Mouse (Mus musculus) midbrain, embryonic 14.5 days (tissue): ENCODE results near the gene Gm12394. TPM values are rescaled to one million over a fixed set of nuclear protein-coding genes. Genes with fewer than 3 reads are reported as not detected.
"Not testable (repeated sequence)": the region's sequence is repeated elsewhere in the genome, so short reads cannot be mapped to it uniquely, and the experiment has no call there.

ENCODE experiments used
- ATAC-seq: fragments of 200-750 bp; cut with Nextera tagmentation; 2 replicates; pipeline ENCODE4 v1.8.0; 2017; ENCODE audit warnings: moderate number of reproducible peaks, moderate library complexity; ENCODE audit not compliant: low FRiP score, low TSS enrichment
- DNase-seq: peaks from one replicate; pipeline ENCODE4 v3.0.0-alpha.2; 2015
- H3K27ac ChIP-seq: fragments of 300-500 bp; sonication (generic); replicated peaks from 2 replicates; pipeline ENCODE4 v1.5.1; 2014; ENCODE audit warnings: mild to moderate bottlenecking, low read depth, low read length, moderate library complexity
- H3K27me3 ChIP-seq: fragments of 300-500 bp; sonication (generic); 2 replicates; pipeline ENCODE4 v1.6.1; 2014; ENCODE audit warnings: low read length, control low read depth, mixed read lengths; ENCODE audit not compliant: control insufficient read depth, insufficient read depth
- H3K36me3 ChIP-seq: fragments of 300-500 bp; sonication (generic); 2 replicates; pipeline ENCODE4 v1.6.1; 2014; ENCODE audit warnings: low read length, control low read depth; ENCODE audit not compliant: control insufficient read depth, insufficient read depth
- H3K4me1 ChIP-seq: fragments of 300-500 bp; sonication (generic); 2 replicates; pipeline ENCODE4 v1.6.1; 2014; ENCODE audit warnings: mild to moderate bottlenecking, antibody characterized with exemption, low read length, control low read depth; ENCODE audit not compliant: control insufficient read depth, insufficient read depth
- H3K4me2 ChIP-seq: fragments of 300-500 bp; sonication (generic); 2 replicates; pipeline ENCODE4 v1.6.1; 2014; ENCODE audit warnings: mild to moderate bottlenecking, low read length, moderate library complexity
- H3K4me3 ChIP-seq: fragments of 300-500 bp; sonication (generic); replicated peaks from 2 replicates; pipeline ENCODE4 v1.5.1; 2014; ENCODE audit warnings: low read depth, low read length
- H3K9ac ChIP-seq: fragments of 300-500 bp; sonication (generic); replicated peaks from 2 replicates; pipeline ENCODE4 v1.6.1; 2014; ENCODE audit warnings: mild to moderate bottlenecking, low read length, moderate library complexity
- H3K9me3 ChIP-seq: fragments of 300-500 bp; sonication (generic); 2 replicates; pipeline ENCODE4 v1.6.1; 2016; ENCODE audit warnings: low read length, control low read depth, mixed read lengths; ENCODE audit not compliant: control insufficient read depth
- WGBS: fragments of 180-500 bp; shearing (Covaris S2); extraction: QIAGEN DNeasy Blood & Tissue Kit; methylation state at CpG from one replicate; pipeline ENCODE4 v1.1.7; 2014; 5-methylcytosine and 5-hydroxymethylcytosine counted together
- polyA plus RNA-seq: library from polyadenylated mRNA; unstranded; fragments of >200 nt; fragmentation: Nextera tagmentation; extraction: Ambion mirVana; gene quantifications from 2 replicates; pipeline ENCODE4 v1.2.1, GENCODE M21; 2014

The Gm12394 gene
- 0.69 and 0.92 TPM in 2 replicates for polyA plus RNA-seq

- WGBS, result 82% methylated on average over 1 of the region's 1 CpGs
- ATAC-seq, H3K4me3 ChIP-seq: not testable (repeated sequence)
Observed at GRCm38 (mm10) chr4:42856671-42857070, at the start of gene Gm12394. Gene Gm12394 (minus strand): TSS chr4:42856771.

GRCm38 (mm10) chr4:42904966-42905365, 48.4 kb upstream of the Gm12394 start:
- Histone ChIP-seq H3K27me3 (no peaks in the 10 kb centered on the region), H3K9ac (no peak overlapping the region), H3K4me2 (no peak overlapping the region), H3K36me3 (no peaks in the 10 kb centered on the region), H3K9me3 (no peaks in the 10 kb centered on the region), H3K4me3 (no peak overlapping the region), H3K4me1 (no peaks in the 10 kb centered on the region), H3K27ac (0 out of 2 replicates have a peak overlapping the region, but pooled peaks have one; percentile 37)
- 35% methylated on average over 6 of the region's 6 CpGs for WGBS
- DNase-seq (no peak), ATAC-seq (no peak)

More at GRCm38 (mm10) chr4:42856671-42857070, at the start of gene Gm12394:
- not testable (repeated sequence) for DNase-seq, H3K4me2 ChIP-seq, H3K27ac ChIP-seq, H3K27me3 ChIP-seq, H3K36me3 ChIP-seq, H3K9ac ChIP-seq, H3K9me3 ChIP-seq, H3K4me1 ChIP-seq

GRCm38 (mm10) chr4:42904523-42904922, 48.0 kb upstream of the Gm12394 start:
- ATAC-seq, result no peak
- DNase-seq, result no peak
- Histone ChIP-seq H3K4me2 (no peak overlapping the region), H3K36me3 (no peaks in the 10 kb centered on the region), H3K27me3 (no peaks in the 10 kb centered on the region), H3K27ac (no peak overlapping the region), H3K4me3 (no peak overlapping the region), H3K4me1 (no peaks in the 10 kb centered on the region), H3K9me3 (no peaks in the 10 kb centered on the region), H3K9ac (no peak overlapping the region)
- 64% methylated on average over 3 of the region's 3 CpGs for WGBS

- Histone ChIP-seq H3K36me3 (no peaks in the 10 kb centered on the region), H3K27ac (no peak overlapping the region), H3K4me3 (no peak overlapping the region), H3K9me3 (no peaks in the 10 kb centered on the region), H3K27me3 (no peaks in the 10 kb centered on the region), H3K9ac (no peak overlapping the region), H3K4me1 (no peaks in the 10 kb centered on the region), H3K4me2 (no peak overlapping the region)
- no peak for DNase-seq
- no peak for ATAC-seq
- 76% methylated on average over 1 of the region's 1 CpGs for WGBS
Observed at GRCm38 (mm10) chr4:42903942-42904341, 47.4 kb upstream of the Gm12394 start.

- ATAC-seq (no peak), DNase-seq (no peak)
- H3K4me1 ChIP-seq, result no peaks in the 10 kb centered on the region
- WGBS, result 91% methylated on average over 5 of the region's 5 CpGs
- no peak overlapping the region for H3K27ac ChIP-seq
- H3K27me3 ChIP-seq, result no peaks in the 10 kb centered on the region
- no peak overlapping the region for H3K4me2 ChIP-seq
- H3K36me3 ChIP-seq, result no peaks in the 10 kb centered on the region
- H3K9ac ChIP-seq, result no peak overlapping the region
- no peaks in the 10 kb centered on the region for H3K9me3 ChIP-seq
- H3K4me3 ChIP-seq, result no peak overlapping the region
Observed at GRCm38 (mm10) chr4:42902730-42903129, 46.2 kb upstream of the Gm12394 start.

GRCm38 (mm10) chr4:42902174-42902573, 45.6 kb upstream of the Gm12394 start:
- Histone ChIP-seq H3K27ac (no peak overlapping the region), H3K4me3 (no peak overlapping the region), H3K36me3 (no peaks in the 10 kb centered on the region), H3K9ac (no peak overlapping the region), H3K4me1 (no peaks in the 10 kb centered on the region), H3K27me3 (no peaks in the 10 kb centered on the region), H3K4me2 (no peak overlapping the region), H3K9me3 (no peaks in the 10 kb centered on the region)
- ATAC-seq (no peak), DNase-seq (no peak)
- 67% methylated on average over 9 of the region's 9 CpGs for WGBS

- Histone ChIP-seq H3K4me1 (no peaks in the 10 kb centered on the region), H3K9ac (no peak overlapping the region), H3K27me3 (no peaks in the 10 kb centered on the region), H3K9me3 (no peaks in the 10 kb centered on the region), H3K27ac (no peak overlapping the region), H3K36me3 (no peaks in the 10 kb centered on the region), H3K4me2 (no peak overlapping the region), H3K4me3 (no peak overlapping the region)
- WGBS, result 68% methylated on average over 5 of the region's 5 CpGs
- ATAC-seq (no peak), DNase-seq (no peak)
Observed at GRCm38 (mm10) chr4:42900878-42901277, 44.3 kb upstream of the Gm12394 start.

- Histone ChIP-seq H3K36me3 (no peaks in the 10 kb centered on the region), H3K9ac (no peak overlapping the region), H3K4me1 (no peaks in the 10 kb centered on the region), H3K27ac (no peak overlapping the region), H3K27me3 (no peaks in the 10 kb centered on the region), H3K4me2 (no peak overlapping the region), H3K4me3 (no peak overlapping the region), H3K9me3 (no peaks in the 10 kb centered on the region)
- ATAC-seq, result no peak
- no peak for DNase-seq
- WGBS, result 34% methylated on average over 3 of the region's 3 CpGs
Observed at GRCm38 (mm10) chr4:42898914-42899313, 42.3 kb upstream of the Gm12394 start.

- 54% methylated on average over 7 of the region's 7 CpGs for WGBS
- ATAC-seq (no peak), DNase-seq (no peak)
- no peak overlapping the region for H3K4me3 ChIP-seq
- no peaks in the 10 kb centered on the region for H3K27me3 ChIP-seq
- H3K9ac ChIP-seq, result no peak overlapping the region
- no peak overlapping the region for H3K27ac ChIP-seq
- no peaks in the 10 kb centered on the region for H3K4me1 ChIP-seq
- no peaks in the 10 kb centered on the region for H3K36me3 ChIP-seq
- no peak overlapping the region for H3K4me2 ChIP-seq
- no peaks in the 10 kb centered on the region for H3K9me3 ChIP-seq
Observed at GRCm38 (mm10) chr4:42895118-42895517, 38.5 kb upstream of the Gm12394 start.
